Mouse (Mus musculus) kidney, embryonic 15.5 days (tissue): ENCODE results near the gene Oit3. TPM values are rescaled to one million over a fixed set of nuclear protein-coding genes. Genes with fewer than 3 reads are reported as not detected.
"Not testable (repeated sequence)": the region's sequence is repeated elsewhere in the genome, so short reads cannot be mapped to it uniquely, and the experiment has no call there.

ENCODE experiments used
- ATAC-seq: fragments of 200-750 bp; cut with Nextera tagmentation; replicated peaks from 2 replicates; pipeline ENCODE4 v1.8.0; 2017; ENCODE audit warnings: moderate TSS enrichment; ENCODE audit not compliant: low FRiP score
- H3K27ac ChIP-seq: fragments of 300-500 bp; sonication (generic); 2 replicates; pipeline ENCODE4 v1.5.1; 2015; ENCODE audit warnings: mild to moderate bottlenecking, inconsistent platforms
- H3K27me3 ChIP-seq: fragments of 300-500 bp; sonication (generic); 2 replicates; pipeline ENCODE4 v1.6.1; 2015; ENCODE audit warnings: inconsistent platforms
- H3K36me3 ChIP-seq: fragments of 300-500 bp; sonication (generic); 2 replicates; pipeline ENCODE4 v1.6.1; 2015; ENCODE audit warnings: inconsistent platforms
- H3K4me1 ChIP-seq: fragments of 300-500 bp; sonication (generic); 2 replicates; pipeline ENCODE4 v1.6.1; 2015; ENCODE audit warnings: inconsistent platforms
- H3K4me2 ChIP-seq: fragments of 300-500 bp; sonication (generic); 2 replicates; pipeline ENCODE4 v1.6.1; 2015; ENCODE audit warnings: moderate library complexity, mild to moderate bottlenecking, inconsistent platforms
- H3K4me3 ChIP-seq: fragments of 300-500 bp; sonication (generic); replicated peaks from 2 replicates; pipeline ENCODE4 v1.5.1; 2015; ENCODE audit warnings: mild to moderate bottlenecking, inconsistent platforms
- H3K9ac ChIP-seq: fragments of 300-500 bp; sonication (generic); 2 replicates; pipeline ENCODE4 v1.6.1; 2015; ENCODE audit warnings: mild to moderate bottlenecking, inconsistent platforms
- H3K9me3 ChIP-seq: fragments of 300-500 bp; sonication (generic); replicated peaks from 2 replicates; pipeline ENCODE4 v1.6.1; 2016; ENCODE audit warnings: inconsistent platforms
- WGBS: fragments of 180-500 bp; shearing (Covaris S2); methylation state at CpG from one replicate; pipeline ENCODE4 v1.1.7; 2015; ENCODE audit warnings: mixed read lengths; 5-methylcytosine and 5-hydroxymethylcytosine counted together
- polyA plus RNA-seq: library from polyadenylated mRNA; unstranded; fragments of >200 nt; fragmentation: Nextera tagmentation; extraction: Ambion mirVana; gene quantifications from 2 replicates; pipeline ENCODE4 v1.2.1, GENCODE M21; 2015

The Oit3 gene
- polyA plus RNA-seq, 1 experiment from 2014 or later, result 2.3 TPM

DNA sequence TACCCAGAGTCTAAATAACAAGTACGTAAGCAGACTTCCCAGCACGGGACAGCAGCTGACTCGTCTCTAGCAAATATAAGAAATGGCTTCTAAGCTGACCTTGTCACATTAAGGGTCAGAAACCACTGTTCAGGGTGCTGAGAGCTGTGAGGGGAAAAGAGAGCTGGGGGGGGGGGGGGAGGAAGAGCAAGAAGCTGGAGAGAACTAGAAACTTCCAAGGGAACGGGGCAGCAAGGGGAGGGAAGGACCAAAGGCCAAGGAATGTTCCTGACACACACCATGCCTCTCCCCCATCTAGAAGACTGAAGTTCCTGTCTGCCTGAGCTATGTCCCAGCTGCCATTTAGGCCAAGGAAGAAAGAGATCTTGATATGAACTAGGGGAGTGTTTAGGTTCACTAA lies 15.2 kb downstream of the Oit3 start:
- H3K9me3 ChIP-seq, result no peaks in the 10 kb centered on the region
- no peak overlapping the region for H3K4me3 ChIP-seq
- H3K27ac ChIP-seq, result no peak overlapping the region
- H3K36me3 ChIP-seq, result no peaks in the 10 kb centered on the region
- H3K9ac ChIP-seq, result no peak overlapping the region
- H3K4me2 ChIP-seq, result no peak overlapping the region
- H3K4me1 ChIP-seq, result peaks cover 32% of the 10 kb centered on the region
- H3K27me3 ChIP-seq, result peaks cover 6% of the 10 kb centered on the region; the same call in 1 of the 2 replicates
- 31% methylated on average over 4 of the region's 4 CpGs for WGBS
- no peak for ATAC-seq

DNA sequence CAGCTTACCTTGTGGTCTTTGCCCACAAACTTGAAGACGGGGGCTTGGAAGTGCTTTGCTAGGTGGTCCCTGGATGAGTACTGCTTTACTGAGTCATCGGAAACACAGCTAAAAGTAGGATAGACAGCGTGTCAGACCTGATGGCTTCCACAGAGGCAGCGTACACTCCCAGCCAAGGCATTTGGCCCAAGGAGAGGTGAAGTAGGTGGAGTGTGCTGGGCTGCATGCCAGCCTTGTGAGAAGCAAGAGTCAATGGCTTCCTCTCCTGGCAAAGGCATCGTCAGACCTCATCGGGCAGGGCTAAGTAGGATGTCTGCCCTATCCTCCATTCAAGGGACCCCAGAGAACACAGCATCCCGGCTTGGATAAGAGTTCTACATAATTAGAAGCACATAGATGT lies 16.2 kb downstream of the Oit3 start:
- Histone ChIP-seq H3K9me3 (no peaks in the 10 kb centered on the region), H3K4me2 (no peak overlapping the region), H3K4me3 (no peak overlapping the region), H3K9ac (no peak overlapping the region), H3K36me3 (no peaks in the 10 kb centered on the region), H3K4me1 (peaks cover 32% of the 10 kb centered on the region), H3K27me3 (no peaks in the 10 kb centered on the region), H3K27ac (no peak overlapping the region)
- ATAC-seq, result no peak
- WGBS, result 81% methylated on average over 7 of the region's 7 CpGs

- Histone ChIP-seq H3K4me2 (no peak overlapping the region), H3K27me3 (peaks cover 3% of the 10 kb centered on the region; the same call in 1 of the 2 replicates), H3K9ac (no peak overlapping the region), H3K36me3 (no peaks in the 10 kb centered on the region), H3K9me3 (no peaks in the 10 kb centered on the region), H3K27ac (0 out of 2 replicates have a peak overlapping the region, but pooled peaks have one; percentile 27), H3K4me3 (no peak overlapping the region), H3K4me1 (peaks cover 23% of the 10 kb centered on the region)
- WGBS, result 20% methylated on average over 3 of the region's 3 CpGs
- peak; percentile 44; the same call in 1 of the 2 replicates for ATAC-seq
Measured at GRCm38 (mm10) chr10:59424453-59424852, 17.1 kb downstream of the Oit3 start.

DNA sequence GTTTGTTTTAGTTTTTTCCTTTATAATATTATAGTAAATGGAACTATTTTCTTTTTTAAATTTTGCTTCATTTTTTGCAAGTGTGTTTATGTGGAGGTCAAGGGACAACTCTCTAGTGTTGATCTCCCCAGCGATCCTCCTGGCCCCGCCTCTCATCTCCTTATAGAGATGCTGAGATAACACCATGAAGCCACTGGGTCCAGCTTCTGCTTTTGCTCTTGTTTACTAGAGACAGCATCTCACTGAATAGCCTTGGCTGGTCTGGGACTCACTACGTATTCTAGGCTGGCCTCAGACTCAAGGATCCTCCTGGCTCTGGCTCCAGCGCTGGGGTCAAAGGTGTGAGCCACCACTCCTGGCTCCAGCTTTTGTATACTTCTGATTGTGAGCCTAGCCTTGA lies 22.1 kb downstream of the Oit3 start:
- Histone ChIP-seq H3K27ac (no peak overlapping the region), H3K27me3 (peaks cover 5% of the 10 kb centered on the region; the same call in 1 of the 2 replicates), H3K9me3 (no peaks in the 10 kb centered on the region), H3K36me3 (no peaks in the 10 kb centered on the region), H3K4me1 (peaks cover 11% of the 10 kb centered on the region), H3K9ac (no peak overlapping the region), H3K4me3 (no peak overlapping the region), H3K4me2 (no peak overlapping the region)
- no peak for ATAC-seq
- WGBS, result 86% methylated on average over 4 of the region's 4 CpGs

DNA sequence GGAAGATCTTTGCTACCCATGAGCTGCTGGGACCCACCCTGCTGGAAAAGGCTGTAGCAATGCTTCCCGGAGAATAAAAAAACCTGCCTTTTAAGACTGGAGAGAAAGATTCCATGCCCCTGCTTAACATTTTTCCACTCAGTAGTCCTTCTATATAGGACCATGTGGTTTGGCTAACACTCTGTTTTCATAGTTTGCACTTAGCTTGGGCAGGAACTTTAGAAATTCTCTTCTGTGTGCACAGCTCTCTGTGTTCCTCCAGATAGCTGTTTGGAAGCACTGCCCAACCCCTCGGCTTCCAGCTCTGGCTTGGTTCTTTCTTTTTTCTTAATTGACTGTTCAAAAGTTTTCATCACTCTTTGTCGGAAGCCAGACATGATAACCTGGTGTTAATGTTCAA lies 25.0 kb downstream of the Oit3 start:
- Histone ChIP-seq H3K36me3 (no peaks in the 10 kb centered on the region), H3K9ac (no peak overlapping the region), H3K4me2 (no peak overlapping the region), H3K4me1 (no peaks in the 10 kb centered on the region), H3K4me3 (no peak overlapping the region), H3K27me3 (peaks cover 5% of the 10 kb centered on the region; the same call in 1 of the 2 replicates), H3K9me3 (no peaks in the 10 kb centered on the region), H3K27ac (no peak overlapping the region)
- no peak for ATAC-seq
- WGBS, result 92% methylated on average over 3 of the region's 3 CpGs

DNA sequence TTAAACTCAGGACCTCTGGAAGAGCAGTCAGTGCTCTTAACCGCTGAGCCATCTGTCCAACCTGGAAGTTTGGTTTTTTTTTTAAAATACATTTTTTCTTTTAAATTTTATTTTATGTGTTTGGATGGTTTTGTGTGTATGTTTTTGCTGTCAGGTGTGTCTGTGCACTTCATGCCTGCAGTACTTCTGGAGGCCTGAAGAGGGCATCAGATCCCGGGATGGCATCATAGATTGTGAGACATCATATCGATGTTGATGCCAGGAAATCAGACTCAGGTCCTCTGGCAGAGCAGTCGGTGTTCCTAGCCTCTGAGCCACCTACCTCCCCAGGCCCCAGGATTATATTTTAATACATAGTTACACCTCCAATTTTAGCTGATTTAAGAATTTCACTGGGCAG lies 27.9 kb downstream of the Oit3 start:
- H3K36me3 ChIP-seq, result no peaks in the 10 kb centered on the region
- H3K9me3 ChIP-seq, result no peaks in the 10 kb centered on the region
- no peak overlapping the region for H3K4me3 ChIP-seq
- ATAC-seq, result no peak
- H3K9ac ChIP-seq, result no peak overlapping the region
- H3K4me2 ChIP-seq, result no peak overlapping the region
- peaks cover 9% of the 10 kb centered on the region for H3K4me1 ChIP-seq
- 88% methylated on average over 4 of the region's 4 CpGs for WGBS
- peaks cover 2% of the 10 kb centered on the region; the same call in 1 of the 2 replicates for H3K27me3 ChIP-seq
- H3K27ac ChIP-seq, result no peak overlapping the region

DNA sequence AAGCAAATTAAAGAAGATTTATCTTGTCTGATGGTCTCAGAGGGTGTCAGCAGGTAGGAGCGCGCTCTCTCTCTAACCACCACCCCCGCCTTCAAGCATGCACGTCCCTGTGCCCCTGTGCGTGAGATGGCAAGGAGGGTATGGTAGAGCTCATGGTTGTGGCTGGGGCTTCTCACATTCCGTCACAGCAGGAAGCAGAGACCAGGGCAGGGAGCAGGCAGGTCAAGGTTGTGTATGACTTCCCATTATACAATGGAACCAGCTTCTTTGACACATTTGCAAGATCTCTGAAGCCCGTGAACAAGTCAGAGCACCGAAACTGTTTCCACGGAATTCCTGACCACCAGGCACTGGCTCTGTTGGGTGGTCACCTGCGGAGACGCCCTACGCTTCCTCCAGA lies 31.3 kb downstream of the Oit3 start:
- Histone ChIP-seq H3K4me3 (no peak overlapping the region), H3K36me3 (no peaks in the 10 kb centered on the region), H3K27ac (no peak overlapping the region), H3K9ac (no peak overlapping the region), H3K4me1 (peaks cover 17% of the 10 kb centered on the region), H3K27me3 (no peaks in the 10 kb centered on the region; the same call in 1 of the 2 replicates), H3K9me3 (no peaks in the 10 kb centered on the region), H3K4me2 (no peak overlapping the region)
- WGBS, result 63% methylated on average over 12 of the region's 12 CpGs
- ATAC-seq, result no peak

- Histone ChIP-seq H3K9ac (no peak overlapping the region), H3K9me3 (no peaks in the 10 kb centered on the region), H3K4me1 (peaks cover 19% of the 10 kb centered on the region), H3K4me2 (peak overlapping the region; percentile 3; the same call in 1 of the 2 replicates), H3K27me3 (peaks cover 3% of the 10 kb centered on the region; the same call in 1 of the 2 replicates), H3K4me3 (no peak overlapping the region), H3K27ac (no peak overlapping the region), H3K36me3 (no peaks in the 10 kb centered on the region)
- ATAC-seq, result peak; percentile 62
- WGBS, result 13% methylated on average over 6 of the region's 6 CpGs
Measured at GRCm38 (mm10) chr10:59408499-59408898, 33.1 kb downstream of the Oit3 start.

- no peak for ATAC-seq
- no peak overlapping the region for H3K9ac ChIP-seq
- peaks cover 12% of the 10 kb centered on the region for H3K4me1 ChIP-seq
- H3K4me2 ChIP-seq, result no peak overlapping the region
- no peak overlapping the region for H3K27ac ChIP-seq
- WGBS, result 77% methylated on average over 10 of the region's 10 CpGs
- H3K36me3 ChIP-seq, result no peaks in the 10 kb centered on the region
- H3K9me3 ChIP-seq, result 0 out of 2 replicates have a peak, but pooled peaks cover 2% of the 10 kb centered on the region
- no peak overlapping the region for H3K4me3 ChIP-seq
- peaks cover 3% of the 10 kb centered on the region; the same call in 1 of the 2 replicates for H3K27me3 ChIP-seq
Measured at GRCm38 (mm10) chr10:59403793-59404149, 37.8 kb downstream of the Oit3 start.

DNA sequence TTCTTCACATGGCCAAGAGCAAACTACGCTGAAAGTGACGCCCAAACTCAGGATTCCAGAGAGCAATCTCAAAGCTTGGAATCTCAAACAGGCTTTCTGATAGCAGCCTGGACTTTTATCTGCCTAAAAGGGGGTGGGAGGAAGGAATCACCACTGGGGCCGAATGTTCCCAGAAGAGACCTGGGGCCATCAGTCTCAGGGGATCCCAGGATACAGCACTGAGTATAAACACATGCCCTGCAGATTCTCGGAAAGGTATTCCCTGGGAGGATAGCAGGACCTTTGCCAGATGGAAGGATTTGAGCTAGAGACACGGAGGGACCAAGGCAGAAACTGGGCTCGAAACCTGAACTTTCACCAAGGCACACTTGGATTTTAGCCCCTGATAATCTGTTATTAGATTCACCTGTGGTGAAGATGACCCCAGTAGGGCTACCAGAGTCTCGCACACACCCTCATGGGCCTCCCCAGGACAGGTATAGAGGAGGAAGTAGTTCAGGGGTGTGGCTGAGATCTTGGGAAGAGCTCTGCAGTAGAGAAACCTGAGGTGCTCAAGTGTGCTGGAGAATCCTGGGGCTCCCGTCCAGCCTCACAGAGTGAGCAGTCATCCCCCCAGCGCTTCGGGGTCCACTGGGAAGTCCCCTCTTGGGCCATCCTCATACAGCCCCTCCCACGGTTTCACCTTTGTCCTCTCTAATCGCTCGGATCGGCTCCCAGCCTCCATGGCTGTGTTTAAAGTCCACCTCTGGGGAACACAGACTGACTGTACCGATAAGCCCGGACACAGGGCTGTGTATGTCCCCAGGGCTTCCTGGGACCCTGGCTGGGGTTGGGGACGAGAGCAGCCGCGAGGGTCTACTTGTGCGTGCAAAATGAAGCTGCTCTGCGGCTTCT lies 38.4 kb downstream of the Oit3 start, which contains the start of gene Pla2g12b:
Gene Pla2g12b, plus strand, starts transcription at position 762 of the 894 bp plus-strand sequence.
- H3K9ac ChIP-seq, result no peak within 1 kb of the TSS
- WGBS, result 66% methylated on average over 21 of the region's 21 CpGs
- no peak within 1 kb of the TSS for H3K27ac ChIP-seq
- H3K4me1 ChIP-seq, result peaks cover 8% of the 10 kb centered on the region; the same call in 1 of the 2 replicates
- no peak within 1 kb of the TSS for H3K4me3 ChIP-seq
- ATAC-seq, result no peak
- no peak within 1 kb of the TSS for H3K4me2 ChIP-seq
- H3K36me3 ChIP-seq, result no peaks in the 10 kb centered on the region
- H3K27me3 ChIP-seq, result peaks cover 3% of the 10 kb centered on the region; the same call in 1 of the 2 replicates
- 0 out of 2 replicates have a peak, but pooled peaks cover 2% of the 10 kb centered on the region for H3K9me3 ChIP-seq

DNA sequence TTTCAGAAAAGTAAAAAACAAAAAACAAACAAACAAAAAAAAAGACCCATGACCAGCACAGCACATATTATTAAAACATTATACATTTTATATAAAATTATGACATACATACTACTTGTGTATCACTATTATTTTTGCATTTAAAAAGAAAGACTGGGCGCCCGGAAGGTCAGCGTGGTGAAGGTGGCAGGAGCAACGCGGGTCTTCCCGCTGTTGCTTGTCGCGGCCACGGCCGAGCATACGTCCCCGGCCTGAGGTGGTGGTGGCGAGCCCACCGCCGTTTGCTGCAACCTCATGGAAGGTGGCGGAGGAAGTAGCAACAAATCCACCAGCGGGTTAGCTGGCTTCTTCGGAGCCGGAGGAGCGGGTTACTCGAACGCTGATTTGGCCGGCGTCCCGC lies 46.1 kb downstream of the Oit3 start, which contains the start of gene Gm10273:
Gene Gm10273, plus strand, starts transcription at position 172 of the 400 bp plus-strand sequence.
- not testable (repeated sequence) for H3K9ac ChIP-seq, H3K27me3 ChIP-seq, H3K9me3 ChIP-seq, H3K4me3 ChIP-seq, H3K36me3 ChIP-seq, ATAC-seq, H3K4me2 ChIP-seq, H3K4me1 ChIP-seq, H3K27ac ChIP-seq
- 92% methylated on average over 12 of the region's 25 CpGs for WGBS

- H3K4me1 ChIP-seq, result no peaks in the 10 kb centered on the region
- no peaks in the 10 kb centered on the region for H3K36me3 ChIP-seq
- no peak overlapping the region for H3K9ac ChIP-seq
- no peaks in the 10 kb centered on the region for H3K27me3 ChIP-seq
- no peak overlapping the region for H3K27ac ChIP-seq
- peaks cover 6% of the 10 kb centered on the region for H3K9me3 ChIP-seq
- H3K4me3 ChIP-seq, result no peak overlapping the region
- 57% methylated on average over 4 of the region's 4 CpGs for WGBS
- no peak overlapping the region for H3K4me2 ChIP-seq
- ATAC-seq, result no peak
Measured at GRCm38 (mm10) chr10:59391907-59392306, 49.7 kb downstream of the Oit3 start.
